Mouse (Mus musculus): ENCODE data around the gene Cep70. TPM values are rescaled to one million over a fixed set of nuclear protein-coding genes. Genes with fewer than 3 reads are reported as not detected.

The Cep70 gene
- total and polyA plus RNA-seq, 2 experiments, result 0.70 to 9.4 TPM

GRCm38 (mm10) chr9:99339182-99339581, 96.0 kb downstream of the Cep70 start:
- H3K4me3 ChIP-seq (ENCODE audit: insufficient read depth, low read depth, low read length), result no peak overlapping the region
- no peaks in the 10 kb centered on the region for H3K79me2 ChIP-seq (ENCODE audit: control insufficient read depth, insufficient read depth, low read length)
- WGBS, result 89% methylated on average over 1 of the region's 1 CpGs
- no peak overlapping the region for H3K9ac ChIP-seq (ENCODE audit: low read depth, low read length)
- no peaks in the 10 kb centered on the region for H3K27me3 ChIP-seq (ENCODE audit: control insufficient read depth, insufficient read depth, low read length)
- H3K4me1 ChIP-seq (ENCODE audit: control insufficient read depth, insufficient read depth, low read length), result no peaks in the 10 kb centered on the region
- DNase-seq (ENCODE audit: extremely low read depth, low read depth, low spot score), result no peak
- TF ChIP-seq POLR2A (IDR thresholded peaks at IDR 0.05; ENCODE audit: extremely low read depth, insufficient read depth, low read length) (no peak), CTCF (IDR thresholded peaks at IDR 0.05; ENCODE audit: low read depth, low read length) (no peak)
- no peak overlapping the region for H3K27ac ChIP-seq (replicated peaks; ENCODE audit: insufficient read depth, low read depth, low read length)
- no peaks in the 10 kb centered on the region for H3K36me3 ChIP-seq (ENCODE audit: control insufficient read depth, insufficient read depth, low read length)

- Histone ChIP-seq H3K27me3 (ENCODE audit: control insufficient read depth, insufficient read depth, low read length) (no peaks in the 10 kb centered on the region), H3K4me1 (ENCODE audit: control insufficient read depth, insufficient read depth, low read length) (no peaks in the 10 kb centered on the region), H3K27ac (replicated peaks; ENCODE audit: insufficient read depth, low read depth, low read length) (no peak overlapping the region), H3K79me2 (ENCODE audit: control insufficient read depth, insufficient read depth, low read length) (no peaks in the 10 kb centered on the region), H3K4me3 (ENCODE audit: insufficient read depth, low read depth, low read length) (no peak overlapping the region), H3K9ac (ENCODE audit: low read depth, low read length) (no peak overlapping the region), H3K36me3 (ENCODE audit: control insufficient read depth, insufficient read depth, low read length) (no peaks in the 10 kb centered on the region)
- DNase-seq (ENCODE audit: extremely low read depth, low read depth, low spot score), result no peak
- 89% methylated on average over 12 of the region's 12 CpGs for WGBS
- TF ChIP-seq POLR2A (IDR thresholded peaks at IDR 0.05; ENCODE audit: extremely low read depth, insufficient read depth, low read length) (no peak), CTCF (IDR thresholded peaks at IDR 0.05; ENCODE audit: low read depth, low read length) (no peak)
Measured at GRCm38 (mm10) chr9:99340126-99340525, 97.0 kb downstream of the Cep70 start.

- Histone ChIP-seq H3K27ac (replicated peaks; ENCODE audit: insufficient read depth, low read depth, low read length) (no peak overlapping the region), H3K4me1 (ENCODE audit: control insufficient read depth, insufficient read depth, low read length) (no peaks in the 10 kb centered on the region), H3K36me3 (ENCODE audit: control insufficient read depth, insufficient read depth, low read length) (no peaks in the 10 kb centered on the region), H3K4me3 (ENCODE audit: insufficient read depth, low read depth, low read length) (no peak overlapping the region), H3K9ac (ENCODE audit: low read depth, low read length) (no peak overlapping the region), H3K27me3 (ENCODE audit: control insufficient read depth, insufficient read depth, low read length) (no peaks in the 10 kb centered on the region), H3K79me2 (ENCODE audit: control insufficient read depth, insufficient read depth, low read length) (no peaks in the 10 kb centered on the region)
- TF ChIP-seq CTCF (IDR thresholded peaks at IDR 0.05; ENCODE audit: low read depth, low read length) (no peak), POLR2A (IDR thresholded peaks at IDR 0.05; ENCODE audit: extremely low read depth, insufficient read depth, low read length) (no peak)
- WGBS, result 53% methylated on average over 3 of the region's 3 CpGs
- DNase-seq (ENCODE audit: extremely low read depth, low read depth, low spot score), result no peak
Measured at GRCm38 (mm10) chr9:99341600-99341999, 98.4 kb downstream of the Cep70 start.

GRCm38 (mm10) chr9:99345351-99345792, 102.2 kb downstream of the Cep70 start:
- Histone ChIP-seq H3K4me3 (ENCODE audit: insufficient read depth, low read depth, low read length) (no peak overlapping the region), H3K36me3 (ENCODE audit: control insufficient read depth, insufficient read depth, low read length) (no peaks in the 10 kb centered on the region), H3K27me3 (ENCODE audit: control insufficient read depth, insufficient read depth, low read length) (no peaks in the 10 kb centered on the region), H3K9ac (ENCODE audit: low read depth, low read length) (no peak overlapping the region), H3K27ac (replicated peaks; ENCODE audit: insufficient read depth, low read depth, low read length) (no peak overlapping the region), H3K79me2 (ENCODE audit: control insufficient read depth, insufficient read depth, low read length) (no peaks in the 10 kb centered on the region), H3K4me1 (ENCODE audit: control insufficient read depth, insufficient read depth, low read length) (no peaks in the 10 kb centered on the region)
- no peak for DNase-seq (ENCODE audit: extremely low read depth, low read depth, low spot score)
- TF ChIP-seq POLR2A (IDR thresholded peaks at IDR 0.05; ENCODE audit: extremely low read depth, insufficient read depth, low read length), result no peak
- TF ChIP-seq CTCF (IDR thresholded peaks at IDR 0.05; ENCODE audit: low read depth, low read length), result no peak
- WGBS, result 55% methylated on average over 4 of the region's 4 CpGs

Other genes starting within 250 kb of the Cep70 start
- gene Gm1123, start 207.7 kb upstream of the Cep70 start, total RNA-seq (2014; rRNA removed), result not detected in 2 replicates
- not detected in 2 replicates for gene Gm1123, start 207.7 kb upstream of the Cep70 start, polyA plus RNA-seq (2012; rRNA removed)
- gene Pik3cb, start 102.7 kb upstream of the Cep70 start, total RNA-seq (2014; rRNA removed), result 4.2 and 4.6 TPM in 2 replicates
- 2.3 and 2.5 TPM in 2 replicates for gene Pik3cb, start 102.7 kb upstream of the Cep70 start, polyA plus RNA-seq (2012; rRNA removed)
- not detected in 2 replicates for gene Faiml, start 6.1 kb upstream of the Cep70 start, total RNA-seq (2014; rRNA removed)
- gene Faiml, start 6.1 kb upstream of the Cep70 start, polyA plus RNA-seq (2012; rRNA removed), result not detected in 2 replicates
- gene Esyt3, start 115.2 kb downstream of the Cep70 start, total RNA-seq (2014; rRNA removed), result under 0.01 TPM in 1 of 2 replicates, not detected in the other
- 0.06 and 0.11 TPM in 2 replicates for gene Esyt3, start 115.2 kb downstream of the Cep70 start, polyA plus RNA-seq (2012; rRNA removed)
- gene Mras, start 194.0 kb downstream of the Cep70 start, total RNA-seq (2014; rRNA removed), result 1.3 and 2.9 TPM in 2 replicates
- gene Mras, start 194.0 kb downstream of the Cep70 start, polyA plus RNA-seq (2012; rRNA removed), result 3.5 and 4.1 TPM in 2 replicates
- not detected in 2 replicates for gene Nme9, start 208.1 kb downstream of the Cep70 start, total RNA-seq (2014; rRNA removed)
- gene Nme9, start 208.1 kb downstream of the Cep70 start, polyA plus RNA-seq (2012; rRNA removed), result not detected in 2 replicates

Measured in liver, adult 2 months (tissue).